Mouse (Mus musculus) MEL (cell line): ENCODE measurements around the gene Olfr1208. TPM values are rescaled to one million over a fixed set of nuclear protein-coding genes. Genes with fewer than 3 reads are reported as not detected.

Experiments used
- DNase-seq: peaks from one replicate; pipeline ENCODE4 v3.0.0; 2011; ENCODE audit warnings: low read depth, low spot score
- H3K27ac ChIP-seq: 2 replicates; pipeline ENCODE4 v1.5.1; 2012; ENCODE audit warnings: low read depth, mild to moderate bottlenecking, control low read depth, low read length, moderate library complexity; ENCODE audit not compliant: control insufficient read depth
- H3K27me3 ChIP-seq, 2 experiments: fragments of 150-350 bp in 1 of 2; sonication (generic) in 1 of 2; 2 replicates each; pipeline ENCODE4 v1.6.1; 2012; ENCODE audit warnings: low read length in 2 of 2, mild to moderate bottlenecking in 2 of 2, improper control_type of control experiment in 1 of 2, moderate library complexity in 1 of 2; ENCODE audit not compliant: insufficient read depth in 2 of 2, control insufficient read depth in 1 of 2
- H3K36me3 ChIP-seq, 2 experiments: 2 replicates each; pipeline ENCODE4 v1.6.1; 2012 to 2014; ENCODE audit warnings: low read length in 2 of 2, improper control_type of control experiment in 1 of 2, inconsistent platforms in 1 of 2, mild to moderate bottlenecking in 1 of 2; ENCODE audit not compliant: insufficient read depth in 2 of 2, control insufficient read depth in 1 of 2
- H3K4me1 ChIP-seq, 2 experiments: fragments of 150-350 bp in 1 of 2; sonication (generic) in 1 of 2; 2 replicates each; pipeline ENCODE4 v1.6.1; 2012; ENCODE audit warnings: low read length in 2 of 2, improper control_type of control experiment in 1 of 2, mild to moderate bottlenecking in 1 of 2; ENCODE audit not compliant: insufficient read depth in 2 of 2, control insufficient read depth in 1 of 2
- H3K4me3 ChIP-seq, 2 experiments: fragments of 150-350 bp in 1 of 2; sonication (generic) in 1 of 2; 2 replicates each; pipeline ENCODE4 v1.5.1; 2012; ENCODE audit warnings: low read depth in 2 of 2, low read length in 2 of 2, mild to moderate bottlenecking in 2 of 2, moderate library complexity in 2 of 2, control low read depth in 1 of 2, improper control_type of control experiment in 1 of 2; ENCODE audit not compliant: control insufficient read depth in 1 of 2, insufficient read depth in 1 of 2
- H3K79me2 ChIP-seq: 2 replicates; pipeline ENCODE4 v1.6.1; 2012; ENCODE audit warnings: mild to moderate bottlenecking, low read length, moderate library complexity; ENCODE audit not compliant: control insufficient read depth, poor library complexity, insufficient read depth
- H3K9ac ChIP-seq: 2 replicates; pipeline ENCODE4 v1.6.1; 2012; ENCODE audit warnings: low read depth, mild to moderate bottlenecking, control low read depth, low read length, moderate library complexity; ENCODE audit not compliant: control insufficient read depth, poor library complexity, severe bottlenecking
- H3K9me3 ChIP-seq: fragments of 150-350 bp; sonication (generic); replicated peaks from 2 replicates; pipeline ENCODE4 v1.6.1; 2012; ENCODE audit warnings: mild to moderate bottlenecking, low read length, improper control_type of control experiment, moderate library complexity; ENCODE audit not compliant: insufficient read depth
- ETS1 ChIP-seq: IDR thresholded peaks from 2 replicates; pipeline ENCODE4 v1.6.1; 2012; ENCODE audit warnings: low read depth, mild to moderate bottlenecking, inconsistent platforms, low read length, improper control_type of control experiment, moderate library complexity
- GATA1 ChIP-seq: IDR thresholded peaks from 2 replicates; pipeline ENCODE4 v1.6.1; 2011; ENCODE audit warnings: low read depth, low read length, improper control_type of control experiment
- HCFC1 ChIP-seq: IDR thresholded peaks from 2 replicates; pipeline ENCODE4 v1.6.1; 2012; ENCODE audit warnings: low read depth, mild to moderate bottlenecking, inconsistent platforms, low read length, improper control_type of control experiment, moderate library complexity
- MAFK ChIP-seq: IDR thresholded peaks from 2 replicates; pipeline ENCODE4 v1.6.1; 2011; ENCODE audit warnings: low read depth, mild to moderate bottlenecking, low read length, improper control_type of control experiment, borderline replicate concordance
- MAX ChIP-seq: IDR thresholded peaks from 2 replicates; pipeline ENCODE4 v1.6.1; 2011; ENCODE audit warnings: low read length, improper control_type of control experiment
- MEF2A ChIP-seq: IDR thresholded peaks from 2 replicates; pipeline ENCODE4 v1.6.1; 2014; ENCODE audit warnings: low read depth, mild to moderate bottlenecking, inconsistent platforms, low read length, improper control_type of control experiment; ENCODE audit not compliant: poor library complexity, insufficient replicate concordance, severe bottlenecking; ENCODE audit errors: extremely low read depth
- MYB ChIP-seq: IDR thresholded peaks from 2 replicates; pipeline ENCODE4 v1.6.1; 2011; ENCODE audit warnings: mild to moderate bottlenecking, low read depth, low read length, improper control_type of control experiment
- NELFE ChIP-seq: IDR thresholded peaks from 2 replicates; pipeline ENCODE4 v1.6.1; 2011; ENCODE audit warnings: low read depth, low read length, improper control_type of control experiment
- TCF12 ChIP-seq: IDR thresholded peaks from 2 replicates; pipeline ENCODE4 v1.6.1; 2014; ENCODE audit warnings: low read depth, mild to moderate bottlenecking, inconsistent platforms, low read length, improper control_type of control experiment, moderate library complexity
- polyA plus RNA-seq, 2 experiments: library from polyadenylated mRNA; stranded (reverse) in 1 of 2; unstranded in 1 of 2; fragments of >175 nt in 1 of 2; fragments of >200 nt in 1 of 2; gene quantifications; 2 replicates each; pipeline versions ENCODE4 v1.2.1 to v1.2.4; 2012; ENCODE audit warnings: low replicate concordance in 2 of 2, low read depth in 1 of 2; ENCODE audit not compliant: insufficient read length in 2 of 2, insufficient read depth in 1 of 2, missing spikeins in 1 of 2
- total RNA-seq: library from RNA; depleted of rRNA; stranded (reverse); fragments of 300-350 nt; gene quantifications from 2 replicates; pipeline ENCODE4 v1.2.3, GENCODE M21; 2012; rRNA removed

Gene Olfr1208
- total and polyA plus RNA-seq, 3 experiments, result not detected

DNA sequence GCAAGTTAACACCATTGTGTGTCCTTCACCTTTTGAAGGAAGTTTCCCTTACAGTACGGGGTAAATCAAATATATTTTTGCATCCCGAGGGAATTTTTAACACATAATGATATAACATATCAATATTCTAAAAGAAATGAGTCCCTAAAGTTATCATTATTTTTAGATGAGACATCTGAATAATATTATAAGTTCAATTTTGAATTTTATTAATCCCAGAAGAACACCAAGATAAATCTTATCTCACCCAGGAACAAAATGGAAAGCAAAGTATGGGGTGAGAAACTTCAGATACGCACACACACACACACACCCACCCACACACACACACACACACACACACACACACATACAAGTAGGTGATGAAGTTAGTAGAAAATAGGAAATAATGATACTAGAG, 12.9 kb upstream of the Olfr1208 start, which contains the start of gene Olfr1209 (continued):
- no peak for TF ChIP-seq MAX
- no peak for TF ChIP-seq ETS1

DNA sequence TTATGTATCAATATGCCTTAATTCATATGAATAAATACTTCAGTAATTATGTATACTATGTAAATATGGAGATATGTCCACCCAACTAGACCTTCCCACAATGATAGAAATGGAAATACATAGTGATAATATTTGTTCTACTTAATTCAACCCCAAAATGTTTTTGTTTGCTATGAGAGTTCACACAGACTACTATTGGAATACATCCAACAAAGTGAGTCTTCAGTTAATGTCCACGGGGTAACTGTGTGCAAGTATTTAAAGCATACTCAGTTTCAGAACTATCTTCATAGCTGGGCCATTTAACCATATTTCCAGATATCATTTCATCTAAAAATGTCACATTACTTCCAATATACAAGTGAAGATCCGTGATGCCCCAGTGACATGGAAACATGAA, 39.2 kb downstream of the Olfr1208 start, which contains the start of gene Olfr1206:
Olfr1206 (plus strand) TSS at position 301 of the 400 bp plus-strand sequence.
- H3K9me3 ChIP-seq, result no peaks in the 10 kb centered on the region
- no peaks in the 10 kb centered on the region for H3K27me3 ChIP-seq
- DNase-seq, result no peak
- no peaks in the 10 kb centered on the region for H3K36me3 ChIP-seq
- H3K79me2 ChIP-seq, result no peaks in the 10 kb centered on the region
- H3K9ac ChIP-seq, result no peak within 1 kb of the TSS
- no peak within 1 kb of the TSS for H3K27ac ChIP-seq
- H3K4me3 ChIP-seq, result no peak within 1 kb of the TSS
- no peak for TF ChIP-seq MAFK
- no peak for TF ChIP-seq TCF12
- no peak for TF ChIP-seq MYB
- TF ChIP-seq HCFC1, result no peak
- no peak for TF ChIP-seq NELFE
- TF ChIP-seq MEF2A, result no peak
- no peaks in the 10 kb centered on the region for H3K4me1 ChIP-seq

- H3K4me3 ChIP-seq, result no peak within 1 kb of the TSS
- no peak for DNase-seq
- no peaks in the 10 kb centered on the region for H3K36me3 ChIP-seq
- no peaks in the 10 kb centered on the region for H3K9me3 ChIP-seq
- TF ChIP-seq GATA1, result no peak
- no peak for TF ChIP-seq ETS1
- no peak for TF ChIP-seq MAX
- no peak within 1 kb of the TSS for H3K9ac ChIP-seq
- no peaks in the 10 kb centered on the region for H3K79me2 ChIP-seq
- no peaks in the 10 kb centered on the region for H3K27me3 ChIP-seq
- H3K27ac ChIP-seq, result no peak within 1 kb of the TSS
- H3K4me1 ChIP-seq, result no peaks in the 10 kb centered on the region
Measured at GRCm38 (mm10) chr2:88848992-88849391, 53.1 kb downstream of the Olfr1208 start, which contains the start of gene Olfr1204. Gene Olfr1204 (plus strand): TSS chr2:88849292.

Other genes with a start within 250 kb of the Olfr1208 start
- not detected in 2 replicates for gene Olfr1193, start 226.7 kb downstream of the Olfr1208 start, total RNA-seq
- gene Olfr1193, start 226.7 kb downstream of the Olfr1208 start, polyA plus RNA-seq, result not detected
- not detected in 2 replicates for gene Olfr1195, start 213.1 kb downstream of the Olfr1208 start, total RNA-seq
- not detected for gene Olfr1195, start 213.1 kb downstream of the Olfr1208 start, polyA plus RNA-seq
- gene Olfr1196, start 197.7 kb downstream of the Olfr1208 start, total RNA-seq, result not detected in 2 replicates
- not detected for gene Olfr1196, start 197.7 kb downstream of the Olfr1208 start, polyA plus RNA-seq
- not detected in 2 replicates for gene Olfr1197, start 169.9 kb downstream of the Olfr1208 start, total RNA-seq
- not detected for gene Olfr1197, start 169.9 kb downstream of the Olfr1208 start, polyA plus RNA-seq
- gene Olfr1198, start 150.9 kb downstream of the Olfr1208 start, total RNA-seq, result not detected in 2 replicates
- gene Olfr1198, start 150.9 kb downstream of the Olfr1208 start, polyA plus RNA-seq, result not detected
- gene Olfr1199, start 141.8 kb downstream of the Olfr1208 start, total RNA-seq, result not detected in 2 replicates
- not detected for gene Olfr1199, start 141.8 kb downstream of the Olfr1208 start, polyA plus RNA-seq
- not detected in 2 replicates for gene Olfr1200, start 131.8 kb downstream of the Olfr1208 start, total RNA-seq
- not detected for gene Olfr1200, start 131.8 kb downstream of the Olfr1208 start, polyA plus RNA-seq
- gene Olfr1201, start 109.3 kb downstream of the Olfr1208 start, total RNA-seq, result not detected in 2 replicates
- gene Olfr1201, start 109.3 kb downstream of the Olfr1208 start, polyA plus RNA-seq, result not detected
- gene Olfr1202, start 87.8 kb downstream of the Olfr1208 start, total RNA-seq, result not detected in 2 replicates
- not detected for gene Olfr1202, start 87.8 kb downstream of the Olfr1208 start, polyA plus RNA-seq
- gene Olfr1205, start 72.6 kb downstream of the Olfr1208 start, total RNA-seq, result not detected in 2 replicates
- gene Olfr1205, start 72.6 kb downstream of the Olfr1208 start, polyA plus RNA-seq, result not detected
- not detected in 2 replicates for gene Olfr1204, start 53.0 kb downstream of the Olfr1208 start, total RNA-seq
- not detected for gene Olfr1204, start 53.0 kb downstream of the Olfr1208 start, polyA plus RNA-seq
- gene Olfr1206, start 39.1 kb downstream of the Olfr1208 start, total RNA-seq, result not detected in 2 replicates
- not detected for gene Olfr1206, start 39.1 kb downstream of the Olfr1208 start, polyA plus RNA-seq
- not detected in 2 replicates for gene Olfr1209, start 12.8 kb upstream of the Olfr1208 start, total RNA-seq
- not detected for gene Olfr1209, start 12.8 kb upstream of the Olfr1208 start, polyA plus RNA-seq
- not detected in 2 replicates for gene Olfr1211, start 35.8 kb upstream of the Olfr1208 start, total RNA-seq
- gene Olfr1211, start 35.8 kb upstream of the Olfr1208 start, polyA plus RNA-seq, result not detected
- gene Olfr1212, start 51.7 kb upstream of the Olfr1208 start, total RNA-seq, result not detected in 2 replicates
- gene Olfr1212, start 51.7 kb upstream of the Olfr1208 start, polyA plus RNA-seq, result not detected
- gene Gm13762, start 78.0 kb upstream of the Olfr1208 start, total RNA-seq, result not detected in 2 replicates
- gene Gm13762, start 78.0 kb upstream of the Olfr1208 start, polyA plus RNA-seq, result not detected
- gene Olfr1214, start 90.3 kb upstream of the Olfr1208 start, total RNA-seq, result not detected in 2 replicates
- not detected for gene Olfr1214, start 90.3 kb upstream of the Olfr1208 start, polyA plus RNA-seq
- gene Olfr1215, start 104.7 kb upstream of the Olfr1208 start, total RNA-seq, result not detected in 2 replicates
- not detected for gene Olfr1215, start 104.7 kb upstream of the Olfr1208 start, polyA plus RNA-seq
- not detected in 2 replicates for gene Olfr1216, start 116.0 kb upstream of the Olfr1208 start, total RNA-seq
- not detected for gene Olfr1216, start 116.0 kb upstream of the Olfr1208 start, polyA plus RNA-seq
- gene Olfr1217, start 129.8 kb upstream of the Olfr1208 start, total RNA-seq, result not detected in 2 replicates
- gene Olfr1217, start 129.8 kb upstream of the Olfr1208 start, polyA plus RNA-seq, result under 1 TPM in 1 of 2 experiments, not detected in 1; 0.03 TPM
- gene Olfr1218, start 158.9 kb upstream of the Olfr1208 start, total RNA-seq, result not detected in 2 replicates
- gene Olfr1218, start 158.9 kb upstream of the Olfr1208 start, polyA plus RNA-seq, result not detected
- not detected in 2 replicates for gene Olfr1219, start 181.2 kb upstream of the Olfr1208 start, total RNA-seq
- not detected for gene Olfr1219, start 181.2 kb upstream of the Olfr1208 start, polyA plus RNA-seq
- not detected in 2 replicates for gene Olfr1220, start 204.5 kb upstream of the Olfr1208 start, total RNA-seq
- not detected for gene Olfr1220, start 204.5 kb upstream of the Olfr1208 start, polyA plus RNA-seq
- not detected in 2 replicates for gene Olfr1221, start 215.0 kb upstream of the Olfr1208 start, total RNA-seq
- gene Olfr1221, start 215.0 kb upstream of the Olfr1208 start, polyA plus RNA-seq, result not detected
- gene Olfr1222, start 230.7 kb upstream of the Olfr1208 start, total RNA-seq, result not detected in 2 replicates
- not detected for gene Olfr1222, start 230.7 kb upstream of the Olfr1208 start, polyA plus RNA-seq
- gene Olfr1223, start 249.2 kb upstream of the Olfr1208 start, total RNA-seq, result not detected in 2 replicates
- gene Olfr1223, start 249.2 kb upstream of the Olfr1208 start, polyA plus RNA-seq, result not detected